Mouse (Mus musculus) hindbrain, postnatal 0 days (tissue): ENCODE results near the gene Slain2. TPM values are rescaled to one million over a fixed set of nuclear protein-coding genes. Genes with fewer than 3 reads are reported as not detected.

Experiments used
- ATAC-seq: fragments of 200-750 bp; cut with Nextera tagmentation; 2 replicates; pipeline ENCODE4 v1.8.0; 2017; ENCODE audit warnings: mild to moderate bottlenecking, moderate TSS enrichment, moderate library complexity
- DNase-seq: peaks from one replicate; pipeline ENCODE4 v3.0.0-alpha.2; 2015; ENCODE audit warnings: low spot score
- H3K27ac ChIP-seq: fragments of 300-500 bp; sonication (generic); 2 replicates; pipeline ENCODE4 v1.5.1; 2014; ENCODE audit warnings: mild to moderate bottlenecking
- H3K27me3 ChIP-seq: fragments of 300-500 bp; sonication (generic); 2 replicates; pipeline ENCODE4 v1.6.1; 2014; ENCODE audit warnings: low read length, mixed read lengths; ENCODE audit not compliant: insufficient read depth
- H3K36me3 ChIP-seq: fragments of 300-500 bp; sonication (generic); 2 replicates; pipeline ENCODE4 v1.6.1; 2014; ENCODE audit warnings: low read length, mixed read lengths; ENCODE audit not compliant: insufficient read depth
- H3K4me1 ChIP-seq: fragments of 300-500 bp; sonication (generic); 2 replicates; pipeline ENCODE4 v1.6.1; 2014; ENCODE audit warnings: antibody characterized with exemption, low read length, mixed read lengths; ENCODE audit not compliant: insufficient read depth
- H3K4me2 ChIP-seq: fragments of 300-500 bp; sonication (generic); 2 replicates; pipeline ENCODE4 v1.6.1; 2014; ENCODE audit warnings: low read depth, mild to moderate bottlenecking, low read length, moderate library complexity, mixed read lengths
- H3K4me3 ChIP-seq: fragments of 300-500 bp; sonication (generic); 2 replicates; pipeline ENCODE4 v1.5.1; 2014; ENCODE audit warnings: low read length
- H3K9ac ChIP-seq: fragments of 300-500 bp; sonication (generic); replicated peaks from 2 replicates; pipeline ENCODE4 v1.6.1; 2014; ENCODE audit warnings: mild to moderate bottlenecking, low read length, moderate library complexity, mixed read lengths
- H3K9me3 ChIP-seq: fragments of 300-500 bp; sonication (generic); 2 replicates; pipeline ENCODE4 v1.6.1; 2016; ENCODE audit warnings: low read length, mixed read lengths
- CTCF ChIP-seq: IDR thresholded peaks from 2 replicates; pipeline ENCODE4 v1.5.1; 2016; ENCODE audit warnings: antibody characterized with exemption, control low read depth, low read depth
- WGBS: fragments of 180-500 bp; shearing (Covaris S2); extraction: QIAGEN DNeasy Blood & Tissue Kit; methylation state at CpG from one replicate; pipeline ENCODE4 v1.1.7; 2014; 5-methylcytosine and 5-hydroxymethylcytosine counted together
- polyA plus RNA-seq: library from polyadenylated mRNA; unstranded; fragments of >200 nt; fragmentation: Nextera tagmentation; extraction: Ambion mirVana; gene quantifications from 2 replicates; pipeline ENCODE4 v1.2.1, GENCODE M21; 2015
- total RNA-seq: library from RNA; depleted of rRNA; stranded (reverse); fragments of >200 nt; gene quantifications from 2 replicates; pipeline ENCODE4 v1.2.3, GENCODE M21; 2014

Gene Slain2
- total and polyA plus RNA-seq, 2 experiments from 2014 or later, result 10.0 to 37.4 TPM

DNA sequence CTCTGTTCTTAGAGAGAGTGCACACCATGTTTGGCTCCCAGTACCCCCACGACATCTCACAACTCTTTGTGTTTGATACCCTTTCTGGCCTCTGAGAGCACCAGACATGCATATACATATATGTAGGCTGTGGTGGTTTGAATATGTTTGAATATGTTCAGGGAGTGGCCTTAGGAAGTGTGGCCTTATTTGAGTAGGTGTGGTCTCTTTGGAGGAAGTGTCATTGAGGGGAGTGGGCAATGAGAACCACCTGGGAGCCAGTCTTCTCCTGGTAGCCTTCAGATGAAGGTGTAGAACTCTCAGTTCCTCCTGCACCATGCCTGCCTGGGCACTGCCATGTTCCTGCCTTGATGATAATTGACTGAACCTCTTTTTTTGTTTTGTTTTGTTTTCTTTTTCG, 25.2 kb downstream of the Slain2 start:
- H3K4me2 ChIP-seq, result no peak overlapping the region
- ATAC-seq, result no peak
- no peak overlapping the region for H3K27ac ChIP-seq
- no peak overlapping the region for H3K4me3 ChIP-seq
- no peaks in the 10 kb centered on the region for H3K36me3 ChIP-seq
- 88% methylated on average over 2 of the region's 2 CpGs for WGBS
- DNase-seq, result no peak
- no peaks in the 10 kb centered on the region for H3K4me1 ChIP-seq
- H3K9me3 ChIP-seq, result no peaks in the 10 kb centered on the region
- H3K9ac ChIP-seq, result no peak overlapping the region
- H3K27me3 ChIP-seq, result no peaks in the 10 kb centered on the region
- TF ChIP-seq CTCF, result no peak

- ATAC-seq, result no peak
- no peaks in the 10 kb centered on the region for H3K9me3 ChIP-seq
- 94% methylated on average over 5 of the region's 5 CpGs for WGBS
- H3K4me1 ChIP-seq, result no peaks in the 10 kb centered on the region
- no peak overlapping the region for H3K27ac ChIP-seq
- H3K4me3 ChIP-seq, result no peak overlapping the region
- no peaks in the 10 kb centered on the region for H3K36me3 ChIP-seq
- DNase-seq, result no peak
- no peak overlapping the region for H3K4me2 ChIP-seq
- H3K27me3 ChIP-seq, result no peaks in the 10 kb centered on the region
- no peak for TF ChIP-seq CTCF
- no peak overlapping the region for H3K9ac ChIP-seq
Observed at GRCm38 (mm10) chr5:72940906-72941432, 26.9 kb downstream of the Slain2 start.

GRCm38 (mm10) chr5:72948136-72948535, 34.0 kb downstream of the Slain2 start:
- Histone ChIP-seq H3K27me3 (no peaks in the 10 kb centered on the region), H3K4me3 (no peak overlapping the region), H3K27ac (no peak overlapping the region), H3K9ac (no peak overlapping the region), H3K4me1 (no peaks in the 10 kb centered on the region), H3K9me3 (no peaks in the 10 kb centered on the region), H3K4me2 (no peak overlapping the region), H3K36me3 (peaks cover 7% of the 10 kb centered on the region)
- TF ChIP-seq CTCF, result no peak
- ATAC-seq (no peak), DNase-seq (no peak)
- 82% methylated on average over 1 of the region's 1 CpGs for WGBS

- Histone ChIP-seq H3K4me1 (no peaks in the 10 kb centered on the region), H3K27me3 (no peaks in the 10 kb centered on the region), H3K4me2 (no peak overlapping the region), H3K9ac (no peak overlapping the region), H3K27ac (no peak overlapping the region), H3K4me3 (no peak overlapping the region), H3K36me3 (peaks cover 7% of the 10 kb centered on the region), H3K9me3 (no peaks in the 10 kb centered on the region)
- no peak for TF ChIP-seq CTCF
- 92% methylated on average over 2 of the region's 2 CpGs for WGBS
- no peak for ATAC-seq
- no peak for DNase-seq
Observed at GRCm38 (mm10) chr5:72950252-72950651, 36.1 kb downstream of the Slain2 start.

GRCm38 (mm10) chr5:72953996-72954604, 40.0 kb downstream of the Slain2 start:
- WGBS, result 94% methylated on average over 3 of the region's 3 CpGs
- H3K4me1 ChIP-seq, result no peaks in the 10 kb centered on the region
- H3K9me3 ChIP-seq, result no peaks in the 10 kb centered on the region
- H3K36me3 ChIP-seq, result peaks cover 5% of the 10 kb centered on the region
- no peak overlapping the region for H3K27ac ChIP-seq
- H3K4me3 ChIP-seq, result no peak overlapping the region
- TF ChIP-seq CTCF, result no peak
- no peaks in the 10 kb centered on the region for H3K27me3 ChIP-seq
- ATAC-seq, result no peak
- H3K9ac ChIP-seq, result no peak overlapping the region
- no peak for DNase-seq
- no peak overlapping the region for H3K4me2 ChIP-seq

DNA sequence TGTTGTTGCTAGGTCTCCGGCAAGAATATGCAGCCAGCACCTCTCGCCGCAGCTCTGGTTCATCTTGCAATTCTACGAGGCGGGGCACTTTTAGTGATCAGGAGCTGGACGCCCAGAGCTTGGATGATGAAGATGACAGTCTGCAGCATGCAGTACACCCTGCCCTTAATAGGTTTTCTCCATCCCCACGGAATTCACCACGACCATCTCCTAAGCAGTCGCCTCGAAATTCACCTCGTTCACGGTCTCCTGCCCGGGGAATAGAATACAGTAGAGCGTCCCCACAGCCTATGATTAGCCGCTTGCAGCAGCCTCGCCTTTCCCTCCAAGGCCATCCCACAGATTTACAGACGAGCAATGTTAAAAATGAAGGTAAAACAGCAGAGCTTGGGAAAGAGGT, 43.2 kb downstream of the Slain2 start:
- DNase-seq (no peak), ATAC-seq (no peak)
- Histone ChIP-seq H3K9ac (no peak overlapping the region), H3K4me1 (no peaks in the 10 kb centered on the region), H3K36me3 (peaks cover 5% of the 10 kb centered on the region; the same call in 1 of the 2 replicates), H3K4me2 (no peak overlapping the region), H3K9me3 (no peaks in the 10 kb centered on the region), H3K27ac (no peak overlapping the region), H3K27me3 (no peaks in the 10 kb centered on the region), H3K4me3 (no peak overlapping the region)
- no peak for TF ChIP-seq CTCF
- WGBS, result 84% methylated on average over 17 of the region's 17 CpGs

- no peak for TF ChIP-seq CTCF
Observed at GRCm38 (mm10) chr5:72960096-72960495, 46.0 kb downstream of the Slain2 start.

More at GRCm38 (mm10) chr5:72960096-72960495, 46.0 kb downstream of the Slain2 start:
- Histone ChIP-seq H3K27ac (no peak overlapping the region), H3K4me1 (no peaks in the 10 kb centered on the region), H3K36me3 (peaks cover 5% of the 10 kb centered on the region; the same call in 1 of the 2 replicates), H3K9me3 (no peaks in the 10 kb centered on the region), H3K4me2 (no peak overlapping the region), H3K9ac (no peak overlapping the region), H3K4me3 (no peak overlapping the region), H3K27me3 (no peaks in the 10 kb centered on the region)
- DNase-seq, result no peak
- WGBS, result 84% methylated on average over 6 of the region's 6 CpGs
- ATAC-seq, result no peak
